Mouse (Mus musculus): ENCODE measurements at regions not wholly inside any gene's neighbourhood (a gene's known extent, or its start where the extent isn't known, plus 50 kb on each side); places are given as distances from the start of the nearest gene placed in this dataset.
"Not testable (repeated sequence)": the region's sequence is repeated elsewhere in the genome, so short reads cannot be mapped to it uniquely, and the experiment has no call there.

GRCm38 (mm10) chr1:177501288-177501687 is 59.1 kb downstream of the Zbtb18 start:
- DNase-seq: no peak

GRCm38 (mm10) chr1:177503946-177504345 is 61.8 kb downstream of the Zbtb18 start:
- no peak for DNase-seq

- no peak for DNase-seq
Observed at GRCm38 (mm10) chr1:177504743-177505142, 62.6 kb downstream of the Zbtb18 start.

- not testable (repeated sequence) for DNase-seq
Observed at GRCm38 (mm10) chr1:177507398-177507797, 65.2 kb downstream of the Zbtb18 start.

GRCm38 (mm10) chr1:177509786-177510185 is 67.6 kb downstream of the Zbtb18 start:
- DNase-seq: no peak

- DNase-seq: no peak
Observed at GRCm38 (mm10) chr1:177512116-177512515, 70.0 kb downstream of the Zbtb18 start.

GRCm38 (mm10) chr1:177517934-177518610 is 75.9 kb downstream of the Zbtb18 start:
- no peak for DNase-seq

GRCm38 (mm10) chr1:177518897-177519513 is 76.9 kb downstream of the Zbtb18 start:
- no peak for DNase-seq

GRCm38 (mm10) chr1:177521110-177521509 is 79.0 kb downstream of the Zbtb18 start:
- DNase-seq: no peak

- DNase-seq: no peak
Observed at GRCm38 (mm10) chr1:177525141-177525540, 83.0 kb downstream of the Zbtb18 start.

GRCm38 (mm10) chr1:177531791-177532190 is 89.6 kb downstream of the Zbtb18 start:
- DNase-seq: no peak

GRCm38 (mm10) chr1:177532656-177533055 is 90.5 kb downstream of the Zbtb18 start:
- peak; percentile 47 for DNase-seq

GRCm38 (mm10) chr1:177533332-177533731 is 91.2 kb downstream of the Zbtb18 start:
- no peak for DNase-seq

- no peak for DNase-seq
Observed at GRCm38 (mm10) chr1:177545031-177545735, 103.0 kb downstream of the Zbtb18 start.

- DNase-seq: no peak
Observed at GRCm38 (mm10) chr1:177547716-177548115, 105.6 kb downstream of the Zbtb18 start.

GRCm38 (mm10) chr1:177555471-177556291 is 113.5 kb downstream of the Zbtb18 start:
- DNase-seq: no peak

- DNase-seq: no peak
Observed at GRCm38 (mm10) chr1:177557432-177557831, 115.3 kb downstream of the Zbtb18 start.

GRCm38 (mm10) chr1:177557856-177558255 is 115.7 kb downstream of the Zbtb18 start:
- DNase-seq: no peak

GRCm38 (mm10) chr1:177561716-177562588 is 119.8 kb downstream of the Zbtb18 start:
- no peak for DNase-seq

GRCm38 (mm10) chr1:177562589-177562912 is 120.4 kb downstream of the Zbtb18 start:
- no peak for DNase-seq

- no peak for DNase-seq
Observed at GRCm38 (mm10) chr1:177565678-177566077, 123.5 kb downstream of the Zbtb18 start.
